Mouse (Mus musculus) kidney, postnatal 10 days (tissue): ENCODE data around the gene Rpusd2.

Experiments used
- DNase-seq: peaks from one replicate; pipeline ENCODE4 v3.0.0; 2021; ENCODE audit warnings: mixed read lengths

Gene Rpusd2

GRCm38 (mm10) chr2:119035397-119035745, 781 bp downstream of the Rpusd2 start:
- DNase-seq = no peak

- peak; percentile 60 for DNase-seq
Measured at GRCm38 (mm10) chr2:119040882-119041281, 6.3 kb downstream of the Rpusd2 start.

GRCm38 (mm10) chr2:119045163-119045562, 10.6 kb downstream of the Rpusd2 start:
- DNase-seq = no peak

- peak; percentile 96 for DNase-seq
Measured at GRCm38 (mm10) chr2:119046649-119047611, 12.3 kb downstream of the Rpusd2 start, which contains the start of gene Knl1. Knl1 (plus strand) TSS chr2:119047119.

- no peak for DNase-seq
Measured at GRCm38 (mm10) chr2:119047849-119048248, 13.3 kb downstream of the Rpusd2 start.

- no peak for DNase-seq
Measured at GRCm38 (mm10) chr2:119050132-119050650, 15.6 kb downstream of the Rpusd2 start.

GRCm38 (mm10) chr2:119060139-119060538, 25.5 kb downstream of the Rpusd2 start:
- no peak for DNase-seq

DNA sequence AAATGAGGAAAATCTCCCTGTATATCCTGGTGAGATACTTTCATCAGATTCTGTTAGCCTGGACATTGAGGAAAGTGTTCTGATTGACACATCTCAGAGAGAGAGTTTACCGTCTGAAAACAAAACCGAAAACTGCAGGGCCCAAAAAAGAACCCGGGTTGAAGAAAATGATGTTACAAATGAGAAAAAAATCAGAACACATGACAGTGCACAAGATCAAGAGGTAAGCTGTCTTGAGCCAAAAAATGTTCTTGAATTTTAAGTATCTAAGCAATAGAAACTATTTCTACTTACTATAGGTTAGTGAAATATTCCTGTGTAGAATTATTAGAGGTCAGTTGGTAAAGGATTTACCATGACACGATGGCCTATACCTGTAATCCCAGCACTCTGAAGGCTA, 37.8 kb downstream of the Rpusd2 start:
- no peak for DNase-seq

DNA sequence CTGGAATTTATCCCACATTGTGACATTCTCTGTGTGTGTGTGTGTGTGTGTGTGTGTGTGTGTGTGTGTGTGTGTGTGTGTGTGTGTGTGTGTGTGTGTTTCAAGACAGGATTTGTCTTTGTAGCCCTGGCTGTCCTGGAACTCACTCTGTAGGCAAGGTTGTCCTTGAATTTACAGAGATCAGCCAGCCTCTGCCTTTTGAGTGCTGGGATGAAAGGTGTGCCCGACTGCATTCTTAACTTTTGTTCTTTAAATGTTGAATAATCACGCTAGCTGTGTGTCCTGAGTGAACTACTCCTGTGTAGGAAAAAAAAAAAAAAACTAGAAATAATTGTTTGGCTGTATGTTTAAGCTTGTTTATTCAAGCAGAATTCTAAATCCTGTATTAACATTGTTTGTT, 51.6 kb downstream of the Rpusd2 start:
- no peak for DNase-seq
